Mouse (Mus musculus) neural tube, embryonic 14.5 days (tissue): Measurements from ENCODE around the gene Fam136a. TPM values are rescaled to one million over a fixed set of nuclear protein-coding genes. Genes with fewer than 3 reads are reported as not detected.

Experiments
- ATAC-seq: fragments of 200-750 bp; cut with Nextera tagmentation; 2 replicates; pipeline ENCODE4 v1.8.0; 2017; ENCODE audit warnings: low read depth, mild to moderate bottlenecking, moderate TSS enrichment, moderate library complexity
- H3K27ac ChIP-seq: fragments of 300-500 bp; sonication (generic); 2 replicates; pipeline ENCODE4 v1.5.1; 2014; ENCODE audit warnings: low read depth, mild to moderate bottlenecking, control low read depth, low read length, moderate library complexity, mixed read lengths
- H3K27me3 ChIP-seq: fragments of 300-500 bp; sonication (generic); 2 replicates; pipeline ENCODE4 v1.6.1; 2014; ENCODE audit warnings: low read length; ENCODE audit not compliant: control insufficient read depth, insufficient read depth
- H3K36me3 ChIP-seq: fragments of 300-500 bp; sonication (generic); 2 replicates; pipeline ENCODE4 v1.6.1; 2014; ENCODE audit warnings: low read length, mixed read lengths; ENCODE audit not compliant: control insufficient read depth, insufficient read depth
- H3K4me1 ChIP-seq: fragments of 300-500 bp; sonication (generic); 2 replicates; pipeline ENCODE4 v1.6.1; 2014; ENCODE audit warnings: low read length; ENCODE audit not compliant: control insufficient read depth, insufficient read depth
- H3K4me2 ChIP-seq: fragments of 300-500 bp; sonication (generic); 2 replicates; pipeline ENCODE4 v1.6.1; 2014; ENCODE audit warnings: mild to moderate bottlenecking, low read depth, low read length, control low read depth
- H3K4me3 ChIP-seq: fragments of 300-500 bp; sonication (generic); 2 replicates; pipeline ENCODE4 v1.5.1; 2014; ENCODE audit warnings: low read depth, low read length, control low read depth, mixed read lengths
- H3K9ac ChIP-seq: fragments of 300-500 bp; sonication (generic); replicated peaks from 2 replicates; pipeline ENCODE4 v1.6.1; 2014; ENCODE audit warnings: low read depth, mild to moderate bottlenecking, control low read depth, low read length, mixed read lengths
- H3K9me3 ChIP-seq: fragments of 300-500 bp; sonication (generic); 2 replicates; pipeline ENCODE4 v1.6.1; 2016; ENCODE audit warnings: low read length; ENCODE audit not compliant: control insufficient read depth
- WGBS: fragments of 180-500 bp; shearing (Covaris S2); extraction: QIAGEN DNeasy Blood & Tissue Kit; methylation state at CpG from one replicate; pipeline ENCODE4 v1.1.7; 2014; 5-methylcytosine and 5-hydroxymethylcytosine counted together
- polyA plus RNA-seq: library from polyadenylated mRNA; unstranded; fragments of >200 nt; fragmentation: Nextera tagmentation; extraction: Ambion mirVana; gene quantifications from 2 replicates; pipeline ENCODE4 v1.2.1, GENCODE M21; 2014

The Fam136a gene
- polyA plus RNA-seq, 1 experiment from 2014 or later: 118 TPM

DNA sequence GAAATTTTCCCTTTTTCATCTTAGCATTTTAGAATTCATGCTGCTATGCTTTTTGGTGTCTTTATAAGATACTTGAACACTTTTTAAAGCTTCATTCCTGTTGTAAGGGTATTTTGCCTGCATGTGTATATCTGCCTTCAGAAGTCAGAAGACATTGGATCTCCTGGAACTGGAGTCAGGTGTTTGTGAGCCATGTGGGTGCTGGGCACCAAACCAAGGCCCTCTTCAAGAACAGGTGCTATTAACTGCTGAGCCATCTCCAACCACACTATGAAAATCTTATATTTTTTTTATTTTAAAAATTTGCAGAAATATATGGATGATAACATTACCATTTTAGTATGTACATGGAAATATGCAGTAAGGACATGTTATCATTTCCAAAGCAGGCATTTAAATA is 40.9 kb downstream of the Fam136a start:
- H3K4me1 ChIP-seq: peaks cover 12% of the 10 kb centered on the region
- H3K4me3 ChIP-seq: peak overlapping the region; percentile 77
- no peaks in the 10 kb centered on the region for H3K9me3 ChIP-seq
- ATAC-seq: no peak
- H3K36me3 ChIP-seq: no peaks in the 10 kb centered on the region; the same call in 1 of the 2 replicates
- peak overlapping the region; percentile 81 for H3K4me2 ChIP-seq
- H3K27me3 ChIP-seq: no peaks in the 10 kb centered on the region
- no peak overlapping the region for H3K9ac ChIP-seq
- no peak overlapping the region for H3K27ac ChIP-seq

DNA sequence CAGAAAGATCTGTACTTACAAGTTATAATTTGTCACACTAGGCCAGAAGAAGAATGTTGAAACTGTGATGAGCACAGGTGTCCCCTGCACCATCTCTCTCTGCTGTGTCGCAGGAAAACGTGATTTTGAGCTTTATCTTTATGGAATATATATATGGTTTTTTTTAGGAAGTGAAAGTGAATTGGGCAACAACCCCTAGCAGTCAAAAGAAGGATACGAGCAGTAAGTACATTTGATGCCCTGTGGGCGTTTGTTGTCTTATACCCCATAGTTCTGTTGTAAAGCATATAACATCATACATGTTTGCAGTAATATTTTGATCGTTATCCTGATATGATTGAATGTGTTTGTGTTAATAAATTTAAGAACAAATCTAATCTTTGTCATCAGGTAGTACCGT is 53.3 kb downstream of the Fam136a start:
- Histone ChIP-seq H3K9ac (no peak overlapping the region), H3K27me3 (no peaks in the 10 kb centered on the region), H3K4me3 (no peak overlapping the region), H3K9me3 (no peaks in the 10 kb centered on the region), H3K36me3 (peaks cover 62% of the 10 kb centered on the region), H3K27ac (no peak overlapping the region), H3K4me1 (no peaks in the 10 kb centered on the region), H3K4me2 (no peak overlapping the region)
- WGBS: 94% methylated on average over 6 of the region's 6 CpGs
- ATAC-seq: no peak

DNA sequence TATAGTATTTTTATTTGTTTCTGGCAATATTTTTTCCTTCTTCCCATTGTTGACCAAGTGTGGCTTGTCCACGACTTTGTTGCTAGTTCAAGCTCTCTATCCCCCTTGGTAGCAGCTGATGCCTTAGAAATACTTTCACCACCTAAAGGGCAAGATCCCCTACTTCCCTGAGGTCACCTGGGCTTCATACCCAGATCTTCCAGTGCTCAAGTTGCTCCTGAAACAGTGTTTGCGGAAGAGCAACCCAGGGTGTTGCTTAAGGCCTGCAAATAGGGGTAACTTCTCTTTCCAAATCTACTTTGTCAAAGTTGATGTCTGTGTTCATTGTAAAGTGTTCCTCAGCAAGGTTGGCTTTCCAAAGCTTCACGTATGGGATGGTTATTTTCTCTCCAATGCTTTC is 53.8 kb downstream of the Fam136a start:
- no peaks in the 10 kb centered on the region for H3K27me3 ChIP-seq
- no peak for ATAC-seq
- no peaks in the 10 kb centered on the region for H3K9me3 ChIP-seq
- 91% methylated on average over 3 of the region's 3 CpGs for WGBS
- H3K4me1 ChIP-seq: no peaks in the 10 kb centered on the region
- H3K4me3 ChIP-seq: no peak overlapping the region
- no peak overlapping the region for H3K4me2 ChIP-seq
- no peak overlapping the region for H3K9ac ChIP-seq
- peaks cover 59% of the 10 kb centered on the region for H3K36me3 ChIP-seq
- H3K27ac ChIP-seq: no peak overlapping the region

Other genes starting within 250 kb of the Fam136a start
- gene Tgfa, start 170.4 kb upstream of the Fam136a start, polyA plus RNA-seq: 20.9 and 24.3 TPM in 2 replicates
- gene Snrpg, start 5.7 kb downstream of the Fam136a start, polyA plus RNA-seq: 341 and 393 TPM in 2 replicates
- 100 and 110 TPM in 2 replicates for gene Pcyox1, start 31.5 kb downstream of the Fam136a start, polyA plus RNA-seq
- 364 and 402 TPM in 2 replicates for gene Tia1, start 38.6 kb downstream of the Fam136a start, polyA plus RNA-seq
- 1.9 TPM in 1 of 2 replicates, not detected in the other for gene Gm44790, start 61.0 kb downstream of the Fam136a start, polyA plus RNA-seq
- gene C87436, start 72.7 kb downstream of the Fam136a start, polyA plus RNA-seq: 21.9 and 27.2 TPM in 2 replicates
- gene Pcbp1, start 160.7 kb downstream of the Fam136a start, polyA plus RNA-seq: 238 and 312 TPM in 2 replicates